Mouse (Mus musculus): ENCODE data around the gene Bcar3. TPM values are rescaled to one million over a fixed set of nuclear protein-coding genes. Genes with fewer than 3 reads are reported as not detected.

Bcar3 gene
- total and polyA plus RNA-seq, 3 experiments, result 47.4 to 61.2 (median 52.0) TPM

GRCm38 (mm10) chr3:122512725-122513375 lies 218.9 kb downstream of the Bcar3 start:
- no peaks in the 10 kb centered on the region; the same call in 1 of the 2 replicates for H3K79me2 ChIP-seq (replicated peaks; ENCODE audit: control insufficient read depth, extremely low read depth, insufficient read depth, poor library complexity, severe bottlenecking)
- H3K9me3 ChIP-seq (replicated peaks; ENCODE audit: low read length), result no peaks in the 10 kb centered on the region
- H3K27ac ChIP-seq (ENCODE audit: insufficient read depth, low read depth), result no peak overlapping the region
- no peak overlapping the region for H3K4me3 ChIP-seq (replicated peaks in 1 of 3; ENCODE audit: low read depth in 2 of 3, low read length in 2 of 3, poor library complexity in 1 of 3)
- H3K9ac ChIP-seq (ENCODE audit: insufficient read depth, low read depth), result no peak overlapping the region
- H3K36me3 ChIP-seq (replicated peaks in 1 of 2; ENCODE audit: control insufficient read depth in 1 of 2, insufficient read depth in 1 of 2, low read length in 1 of 2), result peaks cover 86 to 93% of the 10 kb centered on the region in 2 experiments
- in situ Hi-C loops (cut with MboI; ENCODE audit: low pct_ligation_motif_present, low pct_unique_long_range_greater_than_20kb, low sequenced_read_pairs), result no loop called here
- no peak for DNase-seq (ENCODE audit: extremely low read depth)
- no peaks in the 10 kb centered on the region for H3K4me1 ChIP-seq (ENCODE audit: control insufficient read depth in 1 of 2, insufficient read depth in 2 of 2)
- H3K4me2 ChIP-seq (ENCODE audit: insufficient read depth, low read depth, poor library complexity, severe bottlenecking), result no peak overlapping the region
- no peak for TF ChIP-seq POLR2AphosphoS2 (IDR thresholded peaks at IDR 0.05; ENCODE audit: low read depth, low read length)
- TF ChIP-seq SIN3A (IDR thresholded peaks at IDR 0.05; ENCODE audit: low read length), result no peak
- TF ChIP-seq USF1 (IDR thresholded peaks at IDR 0.05; ENCODE audit: low read depth, low read length), result no peak
- no peak for TF ChIP-seq RCOR1 (conservative IDR thresholded peaks at IDR 0.05; ENCODE audit: low read depth, low read length)
- TF ChIP-seq MXI1 (IDR thresholded peaks at IDR 0.05; ENCODE audit: low read depth, low read length), result no peak
- TF ChIP-seq IRF4 (IDR thresholded peaks at IDR 0.05; ENCODE audit: low read depth, low read length), result no peak
- no peak for TF ChIP-seq MYC (IDR thresholded peaks at IDR 0.05; ENCODE audit: low read depth, low read length)
- TF ChIP-seq E2F4 (IDR thresholded peaks at IDR 0.05; ENCODE audit: insufficient replicate concordance, low read depth, low read length), result no peak
- TF ChIP-seq JUN (IDR thresholded peaks at IDR 0.05; ENCODE audit: insufficient read depth, low read depth, low read length), result no peak
- TF ChIP-seq GABPA (IDR thresholded peaks at IDR 0.05; ENCODE audit: insufficient replicate concordance, low read depth, low read length), result no peak
- TF ChIP-seq ELF1 (IDR thresholded peaks at IDR 0.05; ENCODE audit: low read depth, low read length), result no peak
- TF ChIP-seq ETS1 (conservative IDR thresholded peaks at IDR 0.05; ENCODE audit: low read depth, low read length), result no peak
- no peak for TF ChIP-seq ZMIZ1 (IDR thresholded peaks at IDR 0.05; ENCODE audit: low read depth, low read length)
- TF ChIP-seq CHD1 (IDR thresholded peaks at IDR 0.05; ENCODE audit: low read depth, low read length), result no peak
- TF ChIP-seq SMC3 (IDR thresholded peaks at IDR 0.05; ENCODE audit: low read depth, low read length), result no peak
- H3K27me3 ChIP-seq (replicated peaks), result no peaks in the 10 kb centered on the region
- dilution Hi-C loops (cut with MboI; ENCODE audit: extremely low pct_ligation_motif_present, extremely low pct_unique_long_range_greater_than_20kb, low sequenced_read_pairs), result no loop called here

GRCm38 (mm10) chr3:122515568-122516326 lies 221.8 kb downstream of the Bcar3 start:
- H3K27me3 ChIP-seq (replicated peaks), result no peaks in the 10 kb centered on the region
- H3K79me2 ChIP-seq (replicated peaks; ENCODE audit: control insufficient read depth, extremely low read depth, insufficient read depth, poor library complexity, severe bottlenecking), result no peaks in the 10 kb centered on the region; the same call in 1 of the 2 replicates
- no peak overlapping the region for H3K4me3 ChIP-seq (replicated peaks in 1 of 3; ENCODE audit: low read depth in 2 of 3, low read length in 2 of 3, poor library complexity in 1 of 3)
- no peak overlapping the region for H3K27ac ChIP-seq (ENCODE audit: insufficient read depth, low read depth)
- H3K36me3 ChIP-seq (replicated peaks in 1 of 2; ENCODE audit: control insufficient read depth in 1 of 2, insufficient read depth in 1 of 2, low read length in 1 of 2), result peaks cover 79 to 91% of the 10 kb centered on the region in 2 experiments
- no peak overlapping the region for H3K9ac ChIP-seq (ENCODE audit: insufficient read depth, low read depth)
- dilution Hi-C loops (cut with MboI; ENCODE audit: extremely low pct_ligation_motif_present, extremely low pct_unique_long_range_greater_than_20kb, low sequenced_read_pairs), result no loop called here
- DNase-seq (ENCODE audit: extremely low read depth), result no peak
- no peak for TF ChIP-seq ZNF384 (IDR thresholded peaks at IDR 0.05; ENCODE audit: low read depth, low read length)
- no peak for TF ChIP-seq BHLHE40 (IDR thresholded peaks at IDR 0.05; ENCODE audit: low read depth, low read length)
- no peak for TF ChIP-seq JUN (IDR thresholded peaks at IDR 0.05; ENCODE audit: insufficient read depth, low read depth, low read length)
- no peak for TF ChIP-seq TCF12 (IDR thresholded peaks at IDR 0.05; ENCODE audit: low read depth, low read length)
- no peak for TF ChIP-seq ZKSCAN1 (IDR thresholded peaks at IDR 0.05; ENCODE audit: borderline replicate concordance, low read depth, low read length)
- TF ChIP-seq KAT2A (IDR thresholded peaks at IDR 0.05; ENCODE audit: insufficient replicate concordance, low read length), result no peak
- no peak for TF ChIP-seq MXI1 (IDR thresholded peaks at IDR 0.05; ENCODE audit: low read depth, low read length)
- TF ChIP-seq UBTF (IDR thresholded peaks at IDR 0.05; ENCODE audit: low read depth, low read length), result no peak
- TF ChIP-seq JUND (conservative IDR thresholded peaks at IDR 0.05; ENCODE audit: low read depth, low read length), result no peak
- TF ChIP-seq MAZ (IDR thresholded peaks at IDR 0.05; ENCODE audit: low read depth, low read length), result no peak
- TF ChIP-seq ETS1 (conservative IDR thresholded peaks at IDR 0.05; ENCODE audit: low read depth, low read length), result no peak
- in situ Hi-C loops (cut with MboI; ENCODE audit: low pct_ligation_motif_present, low pct_unique_long_range_greater_than_20kb, low sequenced_read_pairs), result no loop called here
- no peaks in the 10 kb centered on the region for H3K9me3 ChIP-seq (replicated peaks; ENCODE audit: low read length)
- no peak overlapping the region for H3K4me2 ChIP-seq (ENCODE audit: insufficient read depth, low read depth, poor library complexity, severe bottlenecking)
- H3K4me1 ChIP-seq (ENCODE audit: control insufficient read depth in 1 of 2, insufficient read depth in 2 of 2), result peaks cover 5 to 20% of the 10 kb centered on the region in 2 experiments; a peak in 3 of 4 replicates
